Mouse (Mus musculus) midbrain, postnatal 0 days (tissue): ENCODE data around the gene Pias1. TPM values are rescaled to one million over a fixed set of nuclear protein-coding genes. Genes with fewer than 3 reads are reported as not detected.

Source experiments
- ATAC-seq: fragments of 200-750 bp; cut with Nextera tagmentation; 2 replicates; pipeline ENCODE4 v1.8.0; 2017; ENCODE audit warnings: moderate number of reproducible peaks, mild to moderate bottlenecking, moderate TSS enrichment, moderate library complexity; ENCODE audit not compliant: low FRiP score
- DNase-seq: peaks from one replicate; pipeline ENCODE4 v3.0.0-alpha.2; 2015; ENCODE audit warnings: low spot score
- H3K27ac ChIP-seq: fragments of 300-500 bp; sonication (generic); 2 replicates; pipeline ENCODE4 v1.5.1; 2014; ENCODE audit warnings: low read depth, mild to moderate bottlenecking, low read length, mixed read lengths
- H3K27me3 ChIP-seq: fragments of 300-500 bp; sonication (generic); 2 replicates; pipeline ENCODE4 v1.6.1; 2014; ENCODE audit warnings: low read length, control low read depth, mixed read lengths; ENCODE audit not compliant: insufficient read depth
- H3K36me3 ChIP-seq: fragments of 300-500 bp; sonication (generic); 2 replicates; pipeline ENCODE4 v1.6.1; 2014; ENCODE audit warnings: low read length, control low read depth, mixed read lengths; ENCODE audit not compliant: insufficient read depth
- H3K4me1 ChIP-seq: fragments of 300-500 bp; sonication (generic); 2 replicates; pipeline ENCODE4 v1.6.1; 2014; ENCODE audit warnings: mild to moderate bottlenecking, control low read depth, antibody characterized with exemption, low read length, mixed read lengths; ENCODE audit not compliant: insufficient read depth
- H3K4me2 ChIP-seq: fragments of 300-500 bp; sonication (generic); 2 replicates; pipeline ENCODE4 v1.6.1; 2014; ENCODE audit warnings: low read depth, mild to moderate bottlenecking, low read length, mixed read lengths; ENCODE audit not compliant: poor library complexity, severe bottlenecking
- H3K4me3 ChIP-seq: fragments of 300-500 bp; sonication (generic); 2 replicates; pipeline ENCODE4 v1.5.1; 2014; ENCODE audit warnings: low read depth, mild to moderate bottlenecking, low read length, moderate library complexity
- H3K9ac ChIP-seq: fragments of 300-500 bp; sonication (generic); replicated peaks from 2 replicates; pipeline ENCODE4 v1.6.1; 2014; ENCODE audit warnings: mild to moderate bottlenecking, low read length, moderate library complexity, mixed read lengths; ENCODE audit not compliant: poor library complexity, severe bottlenecking
- H3K9me3 ChIP-seq: fragments of 300-500 bp; sonication (generic); 2 replicates; pipeline ENCODE4 v1.6.1; 2016; ENCODE audit warnings: low read length, control low read depth
- CTCF ChIP-seq: IDR thresholded peaks from 2 replicates; pipeline ENCODE4 v1.5.1; 2016; ENCODE audit warnings: antibody characterized with exemption, mild to moderate bottlenecking
- WGBS: fragments of 180-500 bp; shearing (Covaris S2); extraction: QIAGEN DNeasy Blood & Tissue Kit; methylation state at CpG from one replicate; pipeline ENCODE4 v1.1.7; 2014; 5-methylcytosine and 5-hydroxymethylcytosine counted together
- polyA plus RNA-seq: library from polyadenylated mRNA; unstranded; fragments of >200 nt; fragmentation: Nextera tagmentation; extraction: Ambion mirVana; gene quantifications from 2 replicates; pipeline ENCODE4 v1.2.1, GENCODE M21; 2015
- total RNA-seq: library from RNA; depleted of rRNA; stranded (reverse); fragments of >200 nt; gene quantifications from 2 replicates; pipeline ENCODE4 v1.2.3, GENCODE M21; 2014; rRNA removed

The Pias1 gene
- 37.2 and 38.5 TPM in 2 replicates for total RNA-seq
- polyA plus RNA-seq = 50.5 and 50.9 TPM in 2 replicates

DNA sequence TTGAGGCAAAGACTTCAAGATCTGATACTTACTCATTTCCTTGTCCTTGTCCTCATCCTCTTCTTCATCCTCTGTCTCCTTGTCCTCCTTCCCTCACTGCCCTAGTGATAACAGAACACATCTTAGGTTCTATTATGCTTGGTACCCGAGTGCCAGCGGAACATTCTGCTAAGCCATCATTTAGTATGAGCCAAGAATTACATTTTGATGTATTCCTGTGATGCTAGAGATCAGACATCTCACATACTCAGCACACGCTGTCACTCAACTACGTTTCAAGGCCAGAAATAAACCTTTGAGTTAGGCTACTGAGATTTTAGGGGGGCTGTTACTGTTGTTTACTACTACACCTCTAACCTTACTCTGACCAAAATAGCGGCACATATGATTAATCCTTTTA lies at the start of gene Pias1:
Gene Pias1 (minus strand): TSS at position 101 of the 400 bp plus-strand sequence.
- no peak for TF ChIP-seq CTCF
- Histone ChIP-seq H3K27me3 (no peaks in the 10 kb centered on the region), H3K4me2 (no peak within 1 kb of the TSS), H3K27ac (no peak within 1 kb of the TSS), H3K4me3 (no peak within 1 kb of the TSS), H3K9me3 (0 out of 2 replicates have a peak, but pooled peaks cover 5% of the 10 kb centered on the region), H3K9ac (no peak within 1 kb of the TSS), H3K4me1 (no peaks in the 10 kb centered on the region), H3K36me3 (no peaks in the 10 kb centered on the region)
- DNase-seq (no peak), ATAC-seq (no peak)
- WGBS = 82% methylated on average over 5 of the region's 5 CpGs

DNA sequence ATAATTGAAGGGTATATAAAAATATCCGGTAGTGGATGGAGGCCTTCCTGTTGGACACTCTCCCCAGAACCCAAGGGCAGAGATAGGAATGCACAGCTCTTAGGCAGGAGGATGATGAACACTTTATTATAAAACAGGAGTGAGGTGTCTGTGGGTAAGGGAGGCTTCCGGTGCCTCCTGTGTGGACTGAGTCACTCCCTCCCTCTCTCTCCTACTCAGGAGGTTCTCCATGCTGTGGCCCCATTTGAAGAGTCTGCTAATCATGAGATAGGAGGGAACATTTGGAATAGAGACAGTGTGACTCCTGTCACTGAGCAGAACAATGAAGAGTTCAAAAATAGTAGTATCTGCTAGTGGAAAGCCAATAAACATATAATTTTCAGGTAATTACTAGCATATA lies 47.7 kb upstream of the Pias1 start:
- Histone ChIP-seq H3K36me3 (no peaks in the 10 kb centered on the region), H3K27ac (no peak overlapping the region), H3K9ac (no peak overlapping the region), H3K9me3 (no peaks in the 10 kb centered on the region), H3K4me2 (no peak overlapping the region), H3K4me3 (no peak overlapping the region), H3K4me1 (no peaks in the 10 kb centered on the region), H3K27me3 (no peaks in the 10 kb centered on the region)
- no peak for TF ChIP-seq CTCF
- ATAC-seq (no peak), DNase-seq (no peak)
- 89% methylated on average over 2 of the region's 2 CpGs for WGBS

DNA sequence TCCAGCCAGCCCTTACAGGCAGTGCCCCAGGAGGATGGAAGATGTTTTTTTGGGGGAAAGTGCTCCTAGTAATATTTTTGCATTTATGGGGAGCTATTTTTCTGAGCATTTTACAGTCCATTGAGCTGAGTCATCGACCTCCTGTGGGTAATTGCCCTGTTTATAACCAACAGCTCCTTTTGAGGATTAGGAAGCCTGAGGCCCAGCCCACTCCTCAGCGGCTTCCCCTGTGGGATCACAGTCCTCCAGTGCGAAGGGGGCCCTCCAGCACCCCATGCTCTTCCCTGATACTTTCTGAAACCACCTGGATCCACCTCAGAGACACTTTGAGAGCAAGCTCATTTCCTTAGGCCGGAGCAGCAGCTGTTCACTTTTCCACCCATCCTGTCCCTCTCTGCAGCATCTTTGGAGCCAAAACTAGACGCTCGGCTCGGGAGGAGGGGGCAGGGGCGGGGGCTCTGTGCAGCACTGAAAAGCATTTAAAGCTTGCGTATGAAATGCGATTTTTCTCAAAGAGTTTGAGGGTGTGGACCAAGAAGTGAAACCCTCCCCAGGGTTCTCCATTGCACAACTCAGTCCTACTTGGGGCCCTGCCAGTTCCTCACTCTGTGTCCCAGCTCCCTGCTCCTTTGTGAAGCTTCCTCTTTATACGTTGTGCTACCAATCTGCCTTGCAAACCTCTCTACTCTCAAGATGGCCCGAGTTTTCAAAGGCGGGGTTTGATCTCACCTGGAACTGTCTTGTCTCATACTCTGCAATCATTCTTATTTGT lies 43.5 kb upstream of the Pias1 start:
- H3K4me2 ChIP-seq = no peak overlapping the region
- no peaks in the 10 kb centered on the region for H3K36me3 ChIP-seq
- ATAC-seq (no peak), DNase-seq (peak; percentile 17)
- no peak for TF ChIP-seq CTCF
- H3K4me3 ChIP-seq = no peak overlapping the region
- H3K4me1 ChIP-seq = no peaks in the 10 kb centered on the region
- no peak overlapping the region for H3K9ac ChIP-seq
- H3K27me3 ChIP-seq = no peaks in the 10 kb centered on the region
- WGBS = 64% methylated on average over 13 of the region's 13 CpGs
- no peak overlapping the region for H3K27ac ChIP-seq
- H3K9me3 ChIP-seq = no peaks in the 10 kb centered on the region

DNA sequence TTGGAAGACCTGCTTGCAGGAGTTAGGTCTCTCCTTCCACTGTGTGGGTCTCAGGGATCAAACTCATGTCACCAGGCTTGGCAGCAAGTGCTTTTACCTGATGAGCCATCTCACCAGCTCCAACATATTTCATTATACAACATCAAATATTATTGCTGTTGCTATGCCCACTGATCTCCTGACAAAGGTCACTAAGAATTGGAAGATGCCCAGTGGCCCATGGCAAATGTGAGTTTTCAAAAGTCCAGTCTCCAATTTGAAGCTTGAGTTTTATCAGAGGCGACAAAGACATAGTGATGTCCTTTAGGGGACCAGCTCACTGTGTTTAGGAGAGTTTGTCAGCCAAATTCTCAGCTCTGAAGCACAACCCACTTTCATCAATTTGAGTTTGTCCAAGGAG lies 34.8 kb upstream of the Pias1 start:
- TF ChIP-seq CTCF = no peak
- Histone ChIP-seq H3K9ac (no peak overlapping the region), H3K27ac (no peak overlapping the region), H3K36me3 (no peaks in the 10 kb centered on the region), H3K9me3 (no peaks in the 10 kb centered on the region), H3K27me3 (no peaks in the 10 kb centered on the region), H3K4me3 (no peak overlapping the region), H3K4me2 (no peak overlapping the region), H3K4me1 (no peaks in the 10 kb centered on the region)
- DNase-seq = no peak
- 84% methylated on average over 1 of the region's 1 CpGs for WGBS
- ATAC-seq = no peak

DNA sequence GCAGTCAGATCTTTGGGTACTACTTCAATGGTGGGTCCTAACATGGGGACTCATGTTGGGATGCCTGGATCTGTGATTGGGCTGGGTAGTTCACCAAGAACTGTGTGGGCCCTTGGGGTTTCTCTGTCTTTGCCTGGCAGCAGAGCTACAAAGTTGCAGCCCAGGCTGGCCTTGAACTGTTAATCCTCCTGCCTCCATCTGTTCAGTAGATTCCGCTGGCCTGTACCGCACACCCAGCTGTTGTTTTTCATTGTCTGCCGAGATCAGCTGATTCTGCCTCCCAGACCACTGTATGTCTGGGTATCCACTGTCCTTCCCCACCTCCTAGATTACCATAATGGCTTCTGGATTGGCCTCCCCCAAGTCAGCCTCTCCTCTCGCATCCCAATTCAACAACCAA lies 19.6 kb upstream of the Pias1 start:
- Histone ChIP-seq H3K4me1 (no peaks in the 10 kb centered on the region), H3K27ac (no peak overlapping the region), H3K36me3 (no peaks in the 10 kb centered on the region), H3K9me3 (no peaks in the 10 kb centered on the region), H3K4me2 (no peak overlapping the region), H3K4me3 (no peak overlapping the region), H3K9ac (no peak overlapping the region), H3K27me3 (no peaks in the 10 kb centered on the region)
- WGBS = 80% methylated on average over 4 of the region's 4 CpGs
- ATAC-seq (no peak), DNase-seq (no peak)
- no peak for TF ChIP-seq CTCF

DNA sequence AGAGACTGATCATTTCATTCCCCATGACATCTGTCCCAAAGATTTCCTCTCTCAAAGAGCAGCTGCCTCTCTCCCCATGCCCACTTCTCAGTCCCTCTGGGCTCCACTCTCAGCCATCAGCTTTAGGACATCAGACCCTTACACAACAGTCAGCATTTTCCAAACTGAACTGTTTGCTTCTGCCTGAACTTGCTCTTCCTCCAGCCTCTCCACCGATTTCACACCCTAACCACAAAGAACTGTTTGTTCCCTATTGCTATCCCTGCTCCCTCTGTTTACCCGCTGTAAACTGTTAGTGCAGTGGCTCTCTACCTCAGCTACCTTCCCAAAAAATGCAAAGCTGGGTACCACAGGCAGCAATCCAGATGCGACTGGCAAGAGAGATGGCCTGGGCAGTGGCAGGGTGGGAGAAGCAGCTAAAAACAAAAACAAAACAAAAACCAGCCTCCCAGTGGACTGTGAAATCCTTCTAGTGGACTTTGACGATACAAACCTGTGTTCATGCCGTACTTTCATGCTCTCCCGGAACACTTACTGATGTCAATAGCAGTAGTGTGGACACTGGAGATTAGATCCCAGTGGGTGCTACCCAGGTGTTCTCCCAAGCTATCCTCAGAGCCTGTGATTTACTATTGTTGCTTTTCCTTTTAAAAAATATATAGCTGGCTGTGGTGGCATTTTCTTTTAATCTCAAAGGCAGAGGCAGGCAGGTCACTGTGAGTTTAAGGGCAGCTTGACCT lies 18.5 kb upstream of the Pias1 start:
- Histone ChIP-seq H3K36me3 (no peaks in the 10 kb centered on the region), H3K4me2 (no peak overlapping the region), H3K27ac (no peak overlapping the region), H3K27me3 (no peaks in the 10 kb centered on the region), H3K9ac (no peak overlapping the region), H3K4me3 (no peak overlapping the region), H3K4me1 (no peaks in the 10 kb centered on the region), H3K9me3 (no peaks in the 10 kb centered on the region)
- no peak for TF ChIP-seq CTCF
- no peak for DNase-seq
- 77% methylated on average over 6 of the region's 6 CpGs for WGBS
- no peak for ATAC-seq
